Mouse (Mus musculus): ENCODE measurements around the gene C1qtnf7. TPM values are rescaled to one million over a fixed set of nuclear protein-coding genes. Genes with fewer than 3 reads are reported as not detected.

The C1qtnf7 gene
- polyA plus RNA-seq, 1 experiment from 2014 or later = 47.8 TPM

- no peaks in the 10 kb centered on the region for H3K9me3 ChIP-seq (ENCODE audit: control insufficient read depth, low read length)
- ATAC-seq (ENCODE audit: low read depth) = 0 out of 2 replicates have a peak, but pooled peaks have one; percentile 19
- WGBS = 10% methylated on average over 4 of the region's 4 CpGs
- peak overlapping the region; percentile 86 for H3K27ac ChIP-seq (ENCODE audit: low read length)
- H3K4me3 ChIP-seq (ENCODE audit: low read length) = no peak overlapping the region; the same call in 1 of the 2 replicates
- no peaks in the 10 kb centered on the region for H3K36me3 ChIP-seq (ENCODE audit: control insufficient read depth, insufficient read depth, low read length)
- H3K4me1 ChIP-seq (replicated peaks; ENCODE audit: control insufficient read depth, insufficient read depth, low read length) = peaks cover 38% of the 10 kb centered on the region
- H3K4me2 ChIP-seq (ENCODE audit: low read depth, low read length) = peak overlapping the region; percentile 7
- H3K27me3 ChIP-seq (ENCODE audit: control insufficient read depth, insufficient read depth, low read depth, low read length) = no peaks in the 10 kb centered on the region
- H3K9ac ChIP-seq (ENCODE audit: low read length) = peak overlapping the region; percentile 43; the same call in 1 of the 2 replicates
These were observed 35.1 kb downstream of the C1qtnf7 start for GRCm38 (mm10) chr5:43550444-43550843.

GRCm38 (mm10) chr5:43554871-43555270, 39.5 kb downstream of the C1qtnf7 start:
- WGBS = 17% methylated on average over 2 of the region's 2 CpGs
- peaks cover 23% of the 10 kb centered on the region for H3K4me1 ChIP-seq (replicated peaks; ENCODE audit: control insufficient read depth, insufficient read depth, low read length)
- no peaks in the 10 kb centered on the region for H3K27me3 ChIP-seq (ENCODE audit: control insufficient read depth, insufficient read depth, low read depth, low read length)
- H3K9me3 ChIP-seq (ENCODE audit: control insufficient read depth, low read length) = no peaks in the 10 kb centered on the region
- no peak overlapping the region for H3K4me3 ChIP-seq (ENCODE audit: low read length)
- peak overlapping the region; percentile 6; the same call in 1 of the 2 replicates for H3K4me2 ChIP-seq (ENCODE audit: low read depth, low read length)
- no peaks in the 10 kb centered on the region for H3K36me3 ChIP-seq (ENCODE audit: control insufficient read depth, insufficient read depth, low read length)
- H3K27ac ChIP-seq (ENCODE audit: low read length) = peak overlapping the region; percentile 85
- peak; percentile 81 for ATAC-seq (ENCODE audit: low read depth)
- H3K9ac ChIP-seq (ENCODE audit: low read length) = no peak overlapping the region

- 49% methylated on average over 6 of the region's 6 CpGs for WGBS
- Histone ChIP-seq H3K27ac (ENCODE audit: low read length) (peak overlapping the region; percentile 85), H3K9ac (ENCODE audit: low read length) (no peak overlapping the region), H3K4me3 (ENCODE audit: low read length) (no peak overlapping the region), H3K4me1 (replicated peaks; ENCODE audit: control insufficient read depth, insufficient read depth, low read length) (peaks cover 18% of the 10 kb centered on the region), H3K27me3 (ENCODE audit: control insufficient read depth, insufficient read depth, low read depth, low read length) (no peaks in the 10 kb centered on the region), H3K9me3 (ENCODE audit: control insufficient read depth, low read length) (no peaks in the 10 kb centered on the region), H3K4me2 (ENCODE audit: low read depth, low read length) (no peak overlapping the region), H3K36me3 (ENCODE audit: control insufficient read depth, insufficient read depth, low read length) (no peaks in the 10 kb centered on the region)
- peak; percentile 38 for ATAC-seq (ENCODE audit: low read depth)
These were observed 40.1 kb downstream of the C1qtnf7 start for GRCm38 (mm10) chr5:43555406-43555805.

GRCm38 (mm10) chr5:43557436-43557835, 42.1 kb downstream of the C1qtnf7 start:
- Histone ChIP-seq H3K9me3 (ENCODE audit: control insufficient read depth, low read length) (no peaks in the 10 kb centered on the region), H3K4me3 (ENCODE audit: low read length) (no peak overlapping the region), H3K9ac (ENCODE audit: low read length) (no peak overlapping the region), H3K4me2 (ENCODE audit: low read depth, low read length) (no peak overlapping the region), H3K36me3 (ENCODE audit: control insufficient read depth, insufficient read depth, low read length) (no peaks in the 10 kb centered on the region), H3K4me1 (replicated peaks; ENCODE audit: control insufficient read depth, insufficient read depth, low read length) (peaks cover 10% of the 10 kb centered on the region; the same call in 1 of the 2 replicates), H3K27ac (ENCODE audit: low read length) (no peak overlapping the region), H3K27me3 (ENCODE audit: control insufficient read depth, insufficient read depth, low read depth, low read length) (no peaks in the 10 kb centered on the region)
- ATAC-seq (ENCODE audit: low read depth) = no peak
- 89% methylated on average over 5 of the region's 5 CpGs for WGBS

DNA sequence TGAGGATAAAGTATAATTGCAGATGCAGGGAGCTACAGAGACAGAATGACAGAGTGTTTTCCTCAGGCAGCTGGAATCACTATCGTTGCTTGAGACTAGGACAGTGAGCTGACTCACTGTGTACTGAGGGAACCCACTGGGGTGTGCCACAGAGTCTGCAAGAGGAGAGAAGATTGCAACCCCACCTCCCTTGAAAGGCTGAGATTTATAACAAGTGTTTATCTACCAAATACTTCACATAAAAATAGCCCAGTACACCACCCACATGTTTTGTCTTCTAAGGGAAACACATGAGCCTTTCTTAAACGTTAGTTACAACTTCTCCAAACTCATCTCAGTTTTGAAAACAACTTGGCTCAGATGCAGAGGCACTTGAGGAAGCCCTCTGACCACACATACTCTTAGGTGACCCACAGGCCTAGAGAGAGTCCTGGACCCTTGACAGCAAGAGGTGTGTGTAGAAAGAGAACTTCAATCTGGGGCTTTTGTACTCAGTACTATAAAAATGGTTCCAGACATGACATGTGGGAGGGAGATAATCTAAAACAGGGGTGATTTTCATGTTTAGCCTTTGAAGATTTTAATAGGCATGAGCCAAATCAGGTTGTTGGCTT, 46.4 kb downstream of the C1qtnf7 start:
- ATAC-seq (ENCODE audit: low read depth) = peak; percentile 94
- Histone ChIP-seq H3K4me3 (ENCODE audit: low read length) (no peak overlapping the region), H3K4me2 (ENCODE audit: low read depth, low read length) (no peak overlapping the region), H3K4me1 (replicated peaks; ENCODE audit: control insufficient read depth, insufficient read depth, low read length) (peaks cover 3% of the 10 kb centered on the region; the same call in 1 of the 2 replicates), H3K9me3 (ENCODE audit: control insufficient read depth, low read length) (no peaks in the 10 kb centered on the region), H3K27ac (ENCODE audit: low read length) (peak overlapping the region; percentile 42), H3K9ac (ENCODE audit: low read length) (no peak overlapping the region), H3K36me3 (ENCODE audit: control insufficient read depth, insufficient read depth, low read length) (no peaks in the 10 kb centered on the region), H3K27me3 (ENCODE audit: control insufficient read depth, insufficient read depth, low read depth, low read length) (no peaks in the 10 kb centered on the region)
- 11% methylated on average over 2 of the region's 2 CpGs for WGBS

- ATAC-seq (ENCODE audit: low read depth) = peak; percentile 89
- Histone ChIP-seq H3K4me3 (ENCODE audit: low read length) (no peak overlapping the region), H3K27ac (ENCODE audit: low read length) (peak overlapping the region; percentile 55), H3K27me3 (ENCODE audit: control insufficient read depth, insufficient read depth, low read depth, low read length) (no peaks in the 10 kb centered on the region), H3K9me3 (ENCODE audit: control insufficient read depth, low read length) (no peaks in the 10 kb centered on the region), H3K9ac (ENCODE audit: low read length) (no peak overlapping the region), H3K4me1 (replicated peaks; ENCODE audit: control insufficient read depth, insufficient read depth, low read length) (peaks cover 14% of the 10 kb centered on the region), H3K36me3 (ENCODE audit: control insufficient read depth, insufficient read depth, low read length) (no peaks in the 10 kb centered on the region), H3K4me2 (ENCODE audit: low read depth, low read length) (no peak overlapping the region)
- WGBS = 43% methylated on average over 3 of the region's 3 CpGs
These were observed 54.5 kb downstream of the C1qtnf7 start for GRCm38 (mm10) chr5:43569720-43570359.

DNA sequence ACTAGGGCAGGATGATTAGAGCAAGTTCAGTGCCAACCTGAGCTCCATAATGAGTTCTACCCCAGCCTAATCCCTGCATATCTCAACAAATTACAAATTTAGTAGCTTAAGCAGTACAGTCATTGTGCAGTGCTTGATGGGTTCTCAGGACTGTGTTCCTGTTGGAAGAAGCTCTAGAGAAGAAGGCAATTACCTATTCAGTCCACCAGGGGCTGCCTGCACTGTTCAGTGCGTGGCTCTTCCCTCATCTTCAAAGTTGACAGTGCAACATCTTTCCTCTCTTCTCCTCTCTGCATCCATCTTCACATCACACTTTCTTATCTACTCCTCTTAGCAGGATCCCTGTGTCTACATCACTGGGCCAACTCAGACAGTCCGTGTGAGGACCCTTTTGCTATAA, 67.5 kb downstream of the C1qtnf7 start:
- Histone ChIP-seq H3K4me2 (ENCODE audit: low read depth, low read length) (no peak overlapping the region), H3K9me3 (ENCODE audit: control insufficient read depth, low read length) (no peaks in the 10 kb centered on the region), H3K9ac (ENCODE audit: low read length) (no peak overlapping the region), H3K4me3 (ENCODE audit: low read length) (no peak overlapping the region), H3K36me3 (ENCODE audit: control insufficient read depth, insufficient read depth, low read length) (no peaks in the 10 kb centered on the region), H3K27ac (ENCODE audit: low read length) (no peak overlapping the region), H3K27me3 (ENCODE audit: control insufficient read depth, insufficient read depth, low read depth, low read length) (no peaks in the 10 kb centered on the region), H3K4me1 (replicated peaks; ENCODE audit: control insufficient read depth, insufficient read depth, low read length) (peaks cover 9% of the 10 kb centered on the region)
- 24% methylated on average over 2 of the region's 2 CpGs for WGBS
- no peak for ATAC-seq (ENCODE audit: low read depth)

DNA sequence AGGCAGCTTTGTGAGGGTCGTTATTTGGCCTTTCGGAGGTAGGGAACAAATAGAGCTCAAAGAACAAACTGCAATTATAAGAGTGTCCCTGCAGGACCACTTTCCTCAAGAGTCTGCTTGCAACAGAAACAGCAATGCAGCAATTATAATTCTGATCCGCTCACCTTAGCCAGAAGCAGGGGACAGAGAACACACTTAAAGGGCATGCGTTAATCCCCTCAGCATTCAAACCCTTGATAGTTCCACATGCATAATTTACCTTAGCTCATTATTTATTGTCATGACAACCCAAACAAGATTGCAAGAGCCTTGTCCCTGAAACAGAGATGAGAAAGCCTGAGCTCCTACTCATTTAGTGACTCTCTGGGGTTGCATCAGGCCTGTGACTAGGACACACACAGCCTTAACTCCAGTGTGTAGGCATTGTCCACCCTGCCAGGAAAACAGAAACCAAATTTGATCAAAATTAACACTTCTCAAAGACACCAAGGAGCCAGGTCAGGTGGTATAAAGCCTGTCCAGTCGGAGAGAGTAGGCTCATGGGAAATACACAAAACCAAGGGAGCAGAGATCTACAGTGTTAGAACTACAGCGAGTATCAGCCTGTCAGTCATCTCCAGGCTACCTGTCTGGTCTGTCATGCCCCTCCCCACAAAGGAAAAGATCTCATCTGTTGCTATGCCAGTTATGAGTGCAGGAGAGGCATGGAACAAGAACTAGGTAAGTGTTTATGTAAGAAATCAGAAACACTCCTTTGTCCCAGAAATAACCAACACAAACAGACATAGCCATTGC, 68.2 kb downstream of the C1qtnf7 start:
- Histone ChIP-seq H3K27me3 (ENCODE audit: control insufficient read depth, insufficient read depth, low read depth, low read length) (no peaks in the 10 kb centered on the region), H3K27ac (ENCODE audit: low read length) (no peak overlapping the region), H3K4me3 (ENCODE audit: low read length) (no peak overlapping the region), H3K4me2 (ENCODE audit: low read depth, low read length) (no peak overlapping the region), H3K9ac (ENCODE audit: low read length) (no peak overlapping the region), H3K9me3 (ENCODE audit: control insufficient read depth, low read length) (no peaks in the 10 kb centered on the region), H3K4me1 (replicated peaks; ENCODE audit: control insufficient read depth, insufficient read depth, low read length) (peaks cover 9% of the 10 kb centered on the region), H3K36me3 (ENCODE audit: control insufficient read depth, insufficient read depth, low read length) (no peaks in the 10 kb centered on the region)
- whole genome bisulfite sequencing = 86% methylated on average over 6 of the region's 6 CpGs
- ATAC-seq (ENCODE audit: low read depth) = no peak

- H3K27ac ChIP-seq (ENCODE audit: low read length) = peak overlapping the region; percentile 75
- no peaks in the 10 kb centered on the region for H3K9me3 ChIP-seq (ENCODE audit: control insufficient read depth, low read length)
- WGBS = 23% methylated on average over 1 of the region's 1 CpGs
- H3K9ac ChIP-seq (ENCODE audit: low read length) = no peak overlapping the region
- peaks cover 15% of the 10 kb centered on the region for H3K4me1 ChIP-seq (replicated peaks; ENCODE audit: control insufficient read depth, insufficient read depth, low read length)
- H3K36me3 ChIP-seq (ENCODE audit: control insufficient read depth, insufficient read depth, low read length) = no peaks in the 10 kb centered on the region
- H3K4me2 ChIP-seq (ENCODE audit: low read depth, low read length) = no peak overlapping the region
- ATAC-seq (ENCODE audit: low read depth) = no peak
- no peak overlapping the region for H3K4me3 ChIP-seq (ENCODE audit: low read length)
- no peaks in the 10 kb centered on the region for H3K27me3 ChIP-seq (ENCODE audit: control insufficient read depth, insufficient read depth, low read depth, low read length)
These were observed 69.1 kb downstream of the C1qtnf7 start for GRCm38 (mm10) chr5:43584464-43584863.
